Mouse (Mus musculus) right cerebral cortex, adult 2 months (tissue): ENCODE measurements around the gene Tyw1.

Source experiments
- DNase-seq, 2 experiments: peaks; one replicate each; pipeline ENCODE4 v3.0.0; 2021 to 2022; ENCODE audit warnings: low spot score in 2 of 2

The Tyw1 gene

GRCm38 (mm10) chr5:130264433-130265005 lies 9.1 kb downstream of the Tyw1 start:
- DNase-seq: no peak

GRCm38 (mm10) chr5:130266651-130267050 lies 11.2 kb downstream of the Tyw1 start:
- no peak for DNase-seq

- no peak for DNase-seq
These were observed 11.9 kb downstream of the Tyw1 start for GRCm38 (mm10) chr5:130267316-130267715.

- DNase-seq: no peak
These were observed 13.6 kb downstream of the Tyw1 start for GRCm38 (mm10) chr5:130268976-130269375.

GRCm38 (mm10) chr5:130272344-130272743 lies 16.9 kb downstream of the Tyw1 start:
- no peak for DNase-seq

GRCm38 (mm10) chr5:130273046-130273445 lies 17.6 kb downstream of the Tyw1 start:
- DNase-seq: no peak

GRCm38 (mm10) chr5:130275509-130275908 lies 20.1 kb downstream of the Tyw1 start:
- peak; percentile 63 to 66 for DNase-seq

GRCm38 (mm10) chr5:130278011-130278472 lies 22.6 kb downstream of the Tyw1 start:
- DNase-seq: no peak

- DNase-seq: no peak
These were observed 27.8 kb downstream of the Tyw1 start for GRCm38 (mm10) chr5:130283079-130283732.

- no peak for DNase-seq
These were observed 32.7 kb downstream of the Tyw1 start for GRCm38 (mm10) chr5:130288106-130288505.

- DNase-seq: no peak
These were observed 34.8 kb downstream of the Tyw1 start for GRCm38 (mm10) chr5:130290242-130290641.

GRCm38 (mm10) chr5:130290775-130291174 lies 35.4 kb downstream of the Tyw1 start:
- DNase-seq: peak; percentile 56 to 60

GRCm38 (mm10) chr5:130292976-130293375 lies 37.6 kb downstream of the Tyw1 start:
- no peak for DNase-seq

GRCm38 (mm10) chr5:130293941-130294340 lies 38.5 kb downstream of the Tyw1 start:
- DNase-seq: no peak

- no peak for DNase-seq
These were observed 39.2 kb downstream of the Tyw1 start for GRCm38 (mm10) chr5:130294598-130294997.

- DNase-seq: no peak
These were observed 40.7 kb downstream of the Tyw1 start for GRCm38 (mm10) chr5:130296071-130296470.

- no peak for DNase-seq
These were observed 43.5 kb downstream of the Tyw1 start for GRCm38 (mm10) chr5:130298831-130299460.

- no peak for DNase-seq
These were observed 44.1 kb downstream of the Tyw1 start for GRCm38 (mm10) chr5:130299526-130299925.

- DNase-seq: no peak
These were observed 48.2 kb downstream of the Tyw1 start for GRCm38 (mm10) chr5:130303611-130304010.

- no peak for DNase-seq
These were observed 52.5 kb downstream of the Tyw1 start for GRCm38 (mm10) chr5:130307921-130308320.

GRCm38 (mm10) chr5:130310077-130310476 lies 54.7 kb downstream of the Tyw1 start:
- no peak for DNase-seq

- no peak for DNase-seq
These were observed 55.4 kb downstream of the Tyw1 start for GRCm38 (mm10) chr5:130310827-130311226.

- no peak for DNase-seq
These were observed 58.1 kb downstream of the Tyw1 start for GRCm38 (mm10) chr5:130313488-130313887.
